Mouse (Mus musculus) kidney, adult 2 months (tissue): ENCODE data around the gene Mpc1.

Experiments
- CTCF ChIP-seq: fragments of 200-500 bp; conservative IDR thresholded peaks from 2 replicates; pipeline ENCODE4 v1.5.1; 2011; ENCODE audit warnings: low read depth, mild to moderate bottlenecking, control low read depth, low read length, moderate library complexity, mixed read lengths; ENCODE audit not compliant: insufficient read depth, insufficient read length
- POLR2A ChIP-seq: fragments of 200-500 bp; IDR thresholded peaks from one replicate; pipeline ENCODE4 v1.6.1; 2011; ENCODE audit warnings: low read depth, low read length, control low read depth

DNA sequence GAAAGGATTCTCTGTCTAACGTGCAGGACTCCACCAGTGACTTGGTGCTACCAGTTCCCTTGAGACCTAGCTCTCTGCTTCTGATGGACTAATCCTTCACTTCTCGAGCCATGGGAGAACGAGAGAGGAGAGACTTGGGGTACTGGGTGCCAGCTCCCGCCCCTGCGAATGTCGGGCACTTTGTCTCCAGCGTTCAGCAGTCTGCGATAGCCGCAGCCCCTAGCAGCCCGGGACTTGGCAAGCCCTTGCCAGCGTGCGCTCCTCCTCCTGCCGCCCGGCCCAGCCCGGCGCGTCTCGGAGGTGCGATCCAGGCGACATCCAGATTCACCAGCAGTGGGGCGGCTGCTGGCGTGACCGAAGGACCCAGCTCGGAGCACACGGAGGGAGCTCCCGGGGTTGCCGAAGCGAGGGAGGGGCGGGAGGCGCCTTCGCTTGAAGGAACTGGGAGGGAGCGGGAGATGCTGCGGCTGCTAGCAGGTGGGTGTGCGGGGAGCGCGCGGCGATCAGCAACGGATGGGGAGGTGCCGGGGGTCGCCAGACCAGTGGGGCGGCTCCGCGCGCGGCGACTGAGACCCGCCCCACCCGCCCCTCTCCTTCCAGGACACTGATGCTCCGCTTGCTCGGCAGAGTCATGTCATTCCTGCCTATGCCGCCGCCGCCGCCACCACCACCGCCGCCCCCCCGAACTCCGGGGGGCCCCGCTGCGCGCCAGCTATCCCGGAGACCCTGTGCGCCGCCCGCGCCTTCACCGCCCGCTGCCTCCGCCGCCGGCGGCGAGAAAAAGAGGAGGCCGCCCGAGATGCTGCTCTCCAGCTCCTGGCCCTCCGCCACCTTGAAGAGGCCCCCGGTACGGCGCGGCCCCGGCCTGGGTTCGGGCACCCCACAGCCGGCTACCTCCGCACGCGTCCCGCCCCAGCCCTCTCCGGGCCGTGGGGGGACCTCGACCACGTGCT, 58.0 kb downstream of the Mpc1 start:
- no peak for TF ChIP-seq POLR2A
- TF ChIP-seq CTCF: no peak
